Comparison of ENCODE assay signal across 17 mouse cellular contexts in the genomic region with DNA sequence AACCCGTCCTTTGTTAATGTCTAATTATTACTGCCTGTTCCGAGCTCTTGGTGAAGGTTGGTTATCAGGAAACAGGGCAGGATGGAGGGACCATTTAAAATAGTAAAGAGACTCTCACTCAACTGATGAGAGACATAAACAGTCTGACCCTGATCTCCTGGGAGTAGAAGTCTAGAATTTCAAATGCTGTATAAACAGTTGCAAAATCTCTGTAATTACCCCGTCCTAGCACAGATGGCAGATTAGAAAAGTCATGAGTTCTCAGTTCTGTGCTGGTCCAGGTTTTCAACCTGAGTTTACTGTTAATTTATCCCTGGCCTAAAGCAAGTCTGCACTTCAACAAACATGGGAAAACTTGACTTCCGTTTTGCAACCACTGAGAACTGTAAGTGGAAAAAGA. TPM values are rescaled to one million over a fixed set of nuclear protein-coding genes. Genes with fewer than 3 reads are reported as not detected.
DNase-seq lines count a peak whose midpoint lies in the region; ATAC-seq and TF ChIP-seq lines count a peak whose summit lies in the region.
"Had no signal": no experiment of that assay in that cellular context is flagged by ENCODE, and none has a peak within 500 bp of the region (broad histone marks: within the 10 kb centered on the region; RNA-seq: fewer than 3 reads in every experiment).

No protein-coding gene starts in this region.

- 0 out of 2 replicates have a peak, but pooled peaks cover 3% of the 10 kb centered on the region for H3K9me3 ChIP-seq in heart, postnatal 0 days (replicated peaks; ENCODE audit: control insufficient read depth, low read length)
- H3K9me3 ChIP-seq in limb, embryonic 10.5 days (replicated peaks) = no peaks in the 10 kb centered on the region

- H3K36me3 ChIP-seq in heart, postnatal 0 days (replicated peaks; ENCODE audit: control insufficient read depth, insufficient read depth, low read length) = no peaks in the 10 kb centered on the region
- no peaks in the 10 kb centered on the region for H3K36me3 ChIP-seq in limb, embryonic 10.5 days

- TF ChIP-seq CTCF in heart, postnatal 0 days (IDR thresholded peaks at IDR 0.05; ENCODE audit: low read depth) = no peak

- DNase-seq in heart, postnatal 0 days (ENCODE audit: low spot score) = no peak
- DNase-seq in heart, postnatal 14 days = no peak
- peak; percentile 20 for DNase-seq in 3T3-L1 (ENCODE audit: low read depth, low spot score)
- DNase-seq in adipocyte (ENCODE audit: low spot score) = peak; percentile 48
- no peak for DNase-seq in limb, embryonic 10.5 days (ENCODE audit: low spot score)
- DNase-seq in Muller cell, postnatal 12 days (ENCODE audit: inconsistent ontology term) = no peak
- DNase-seq in layer of hippocampus, adult 9-10 months (ENCODE audit: low spot score) = no peak
- DNase-seq: adrenal gland, postnatal 14 days; gastrocnemius, postnatal 14 days; heart, postnatal 4 days; kidney, postnatal 25 days; liver; right cerebral cortex, postnatal 4 days; thymus, postnatal 36 days had no signal

- ATAC-seq in heart, postnatal 0 days (ENCODE audit: insufficient read depth, low read depth) = no peak
- ATAC-seq: inflammation-experienced regulatory T-cells, adult 6 months had no signal

- no peaks in the 10 kb centered on the region for H3K27me3 ChIP-seq in heart, postnatal 0 days (ENCODE audit: control insufficient read depth, insufficient read depth, low read length)
- no peaks in the 10 kb centered on the region for H3K27me3 ChIP-seq in limb, embryonic 10.5 days (ENCODE audit: low read depth, poor library complexity, severe bottlenecking)
- H3K27me3 ChIP-seq: CH12.LX; forebrain, embryonic 13.5 days had no signal

- no peak for TF ChIP-seq EP300 in heart, postnatal 0 days (IDR thresholded peaks at IDR 0.05; ENCODE audit: low read depth)

- no peak overlapping the region for H3K4me3 ChIP-seq in heart, postnatal 0 days (ENCODE audit: low read depth, low read length)
- H3K4me3 ChIP-seq in limb, embryonic 10.5 days = no peak overlapping the region
- H3K4me3 ChIP-seq: forebrain, embryonic 13.5 days had no signal

- H3K4me1 ChIP-seq in heart, postnatal 0 days (ENCODE audit: control insufficient read depth, insufficient read depth) = peaks cover 28% of the 10 kb centered on the region
- peaks cover 23% of the 10 kb centered on the region for H3K4me1 ChIP-seq in limb, embryonic 10.5 days

- H3K4me2 ChIP-seq in heart, postnatal 0 days (ENCODE audit: low read depth, low read length) = no peak overlapping the region
- H3K4me2 ChIP-seq: forebrain, embryonic 13.5 days had no signal

- 21% methylated on average over 4 of the region's 4 CpGs for WGBS in heart, postnatal 0 days
- 38% methylated on average over 4 of the region's 4 CpGs for WGBS in limb, embryonic 10.5 days

- peak overlapping the region; percentile 58 for H3K27ac ChIP-seq in heart, postnatal 0 days (ENCODE audit: low read depth)
- H3K27ac ChIP-seq in limb, embryonic 10.5 days = peak overlapping the region; percentile 47
- H3K27ac ChIP-seq: forebrain, embryonic 13.5 days had no signal

- intact Hi-C loops in heart, postnatal 14 days (cut with DNase I) = no loop called here

- H3K9ac ChIP-seq in heart, postnatal 0 days (replicated peaks; ENCODE audit: low read depth, low read length) = no peak overlapping the region
- H3K9ac ChIP-seq: forebrain, embryonic 13.5 days had no signal

RNA-seq across cellular contexts. Expression of a gene that starts 20.2 kb away (rescaled TPM):
- 32.6 and 33.4 TPM in 2 replicates for total RNA-seq in heart, postnatal 0 days (2014; rRNA removed; ENCODE audit: low replicate concordance)
- 14.7 and 16.5 TPM in 2 replicates for polyA plus RNA-seq in heart, postnatal 0 days (2015; fragmentation: Nextera tagmentation; extraction: Ambion mirVana)
- total RNA-seq in heart, postnatal 14 days (2021) = 10 to 100 TPM; 31.4 to 33.6 TPM
- polyA plus RNA-seq in limb, embryonic 10.5 days (2016; fragmentation: Nextera tagmentation; extraction: Ambion mirVana) = 79.5 and 84.5 TPM in 2 replicates

Comparison
In these comparisons a context has a peak if more than half of its experiments do, and no peak if none do; other contexts are left out.
1. DNase-seq: peak in 3T3-L1 (single experiment) and adipocyte (single experiment); none in heart, postnatal 0 days (single experiment), heart, postnatal 14 days (0 of 2), limb, embryonic 10.5 days (single experiment), Muller cell, postnatal 12 days (single experiment) and layer of hippocampus, adult 9-10 months (single experiment).